Mouse (Mus musculus) thymus, adult 2 months (tissue): ENCODE results near the gene Bicra.
A peak's percentile ranks its signal among the peaks of the same experiment; 100 is the strongest.

Source experiments
- CTCF ChIP-seq: fragments of 200-500 bp; IDR thresholded peaks from 2 replicates; pipeline ENCODE4 v1.5.1; 2012; ENCODE audit warnings: mild to moderate bottlenecking, control low read depth, low read length, moderate library complexity, borderline replicate concordance; ENCODE audit not compliant: control insufficient read depth, poor library complexity, insufficient read depth; ENCODE audit errors: extremely low read depth
- POLR2A ChIP-seq: fragments of 200-500 bp; IDR thresholded peaks from 2 replicates; pipeline ENCODE4 v1.6.1; 2012; ENCODE audit warnings: mild to moderate bottlenecking, low read length, control low read depth, moderate library complexity; ENCODE audit not compliant: control insufficient read depth, poor library complexity, insufficient read depth; ENCODE audit errors: extremely low read depth

- TF ChIP-seq POLR2A (no peak), CTCF (peak; percentile 67; the same call in 1 of the 2 replicates)
These were observed 117.8 kb downstream of the Bicra start for GRCm38 (mm10) chr7:15929910-15930309.
